ENCODE assay signal across 11 mouse cellular contexts in genomic region chrX:73476621-73477020, GRCm38 (mm10). TPM values are rescaled to one million over a fixed set of nuclear protein-coding genes. Genes with fewer than 3 reads are reported as not detected.
DNase-seq lines count a peak whose midpoint lies in the region; ATAC-seq lines count a peak whose summit lies in the region.
"Had no signal": no experiment of that assay in that cellular context is flagged by ENCODE, and none has a peak within 500 bp of the region (broad histone marks: within the 10 kb centered on the region; RNA-seq: fewer than 3 reads in every experiment).

No protein-coding gene starts in this region.

- ATAC-seq in intestine, embryonic 16.5 days = peak; percentile 45
- peak; percentile 87 for ATAC-seq in liver, embryonic 16.5 days (ENCODE audit: low read depth)
- ATAC-seq in forebrain, embryonic 14.5 days = no peak
- ATAC-seq in forebrain, embryonic 16.5 days = no peak

- no peak overlapping the region for H3K9ac ChIP-seq in intestine, embryonic 16.5 days (ENCODE audit: low read depth, low read length)
- no peak overlapping the region for H3K9ac ChIP-seq in liver, embryonic 16.5 days (ENCODE audit: low read depth, low read length)
- no peak overlapping the region for H3K9ac ChIP-seq in forebrain, embryonic 14.5 days (ENCODE audit: low read length)
- H3K9ac ChIP-seq in forebrain, embryonic 16.5 days (replicated peaks; ENCODE audit: low read depth, low read length) = no peak overlapping the region

- H3K36me3 ChIP-seq in embryonic facial prominence, embryonic 10.5 days (replicated peaks) = no peaks in the 10 kb centered on the region
- no peaks in the 10 kb centered on the region for H3K36me3 ChIP-seq in intestine, embryonic 16.5 days (ENCODE audit: control insufficient read depth, insufficient read depth, low read length)
- H3K36me3 ChIP-seq in liver, embryonic 16.5 days (ENCODE audit: control insufficient read depth, insufficient read depth) = no peaks in the 10 kb centered on the region
- no peaks in the 10 kb centered on the region for H3K36me3 ChIP-seq in forebrain, embryonic 14.5 days (ENCODE audit: control insufficient read depth, insufficient read depth, low read length)
- no peaks in the 10 kb centered on the region for H3K36me3 ChIP-seq in forebrain, embryonic 16.5 days (ENCODE audit: control insufficient read depth, insufficient read depth)

- peak overlapping the region; percentile 30; the same call in 1 of the 2 replicates for H3K27ac ChIP-seq in embryonic facial prominence, embryonic 10.5 days (replicated peaks)
- peak overlapping the region; percentile 67 for H3K27ac ChIP-seq in intestine, embryonic 16.5 days (ENCODE audit: low read length)
- H3K27ac ChIP-seq in liver, embryonic 16.5 days (ENCODE audit: low read length) = peak overlapping the region; percentile 57; the same call in 1 of the 2 replicates
- H3K27ac ChIP-seq in forebrain, embryonic 14.5 days (ENCODE audit: low read depth, low read length) = no peak overlapping the region
- H3K27ac ChIP-seq in forebrain, embryonic 16.5 days (ENCODE audit: low read length) = no peak overlapping the region

- no peak overlapping the region for H3K4me2 ChIP-seq in intestine, embryonic 16.5 days (ENCODE audit: low read depth, low read length)
- H3K4me2 ChIP-seq in liver, embryonic 16.5 days (ENCODE audit: low read depth, low read length) = no peak overlapping the region
- H3K4me2 ChIP-seq in forebrain, embryonic 14.5 days (ENCODE audit: low read length) = no peak overlapping the region
- H3K4me2 ChIP-seq in forebrain, embryonic 16.5 days (ENCODE audit: low read length) = no peak overlapping the region

- peaks cover 40% of the 10 kb centered on the region for H3K4me1 ChIP-seq in embryonic facial prominence, embryonic 10.5 days
- H3K4me1 ChIP-seq in intestine, embryonic 16.5 days (ENCODE audit: control insufficient read depth, insufficient read depth, low read length) = peaks cover 3% of the 10 kb centered on the region; the same call in 1 of the 2 replicates
- peaks cover 2% of the 10 kb centered on the region; the same call in 1 of the 2 replicates for H3K4me1 ChIP-seq in liver, embryonic 16.5 days (ENCODE audit: control insufficient read depth, low read depth, low read length)
- no peaks in the 10 kb centered on the region for H3K4me1 ChIP-seq in forebrain, embryonic 14.5 days (ENCODE audit: control insufficient read depth, insufficient read depth, low read length)
- H3K4me1 ChIP-seq in forebrain, embryonic 16.5 days (replicated peaks; ENCODE audit: control insufficient read depth, insufficient read depth, low read length) = no peaks in the 10 kb centered on the region

- H3K4me3 ChIP-seq in embryonic facial prominence, embryonic 10.5 days = no peak overlapping the region
- H3K4me3 ChIP-seq in intestine, embryonic 16.5 days (ENCODE audit: low read length) = no peak overlapping the region
- H3K4me3 ChIP-seq in liver, embryonic 16.5 days (ENCODE audit: low read depth, low read length) = no peak overlapping the region
- no peak overlapping the region for H3K4me3 ChIP-seq in forebrain, embryonic 14.5 days (ENCODE audit: low read depth, low read length)
- H3K4me3 ChIP-seq in forebrain, embryonic 16.5 days (replicated peaks; ENCODE audit: low read length) = no peak overlapping the region
- H3K4me3 ChIP-seq: erythroblast, embryonic 14.5 days had no signal

- H3K9me3 ChIP-seq in embryonic facial prominence, embryonic 10.5 days = no peaks in the 10 kb centered on the region
- no peaks in the 10 kb centered on the region for H3K9me3 ChIP-seq in intestine, embryonic 16.5 days (ENCODE audit: control insufficient read depth, low read length)
- H3K9me3 ChIP-seq in liver, embryonic 16.5 days (replicated peaks; ENCODE audit: control insufficient read depth, low read length) = no peaks in the 10 kb centered on the region
- H3K9me3 ChIP-seq in forebrain, embryonic 14.5 days (replicated peaks; ENCODE audit: control insufficient read depth, low read length) = no peaks in the 10 kb centered on the region
- no peaks in the 10 kb centered on the region for H3K9me3 ChIP-seq in forebrain, embryonic 16.5 days (ENCODE audit: control insufficient read depth, low read length)

- WGBS in embryonic facial prominence, embryonic 10.5 days = 44% methylated on average over 2 of the region's 2 CpGs
- 47% methylated on average over 2 of the region's 2 CpGs for WGBS in intestine, embryonic 16.5 days
- 43% methylated on average over 2 of the region's 2 CpGs for WGBS in liver, embryonic 16.5 days (ENCODE audit: insufficient replicate concordance)
- WGBS in forebrain, embryonic 14.5 days = 89% methylated on average over 2 of the region's 2 CpGs
- 88% methylated on average over 2 of the region's 2 CpGs for WGBS in forebrain, embryonic 16.5 days

- DNase-seq in 3T3-L1 (ENCODE audit: low read depth, low spot score) = peak; percentile 89
- DNase-seq in embryonic facial prominence, embryonic 10.5 days (ENCODE audit: low spot score) = peak; percentile 21
- DNase-seq in forebrain, embryonic 14.5 days (ENCODE audit: low spot score) = no peak
- DNase-seq in left cerebral cortex, adult 8-10 months (ENCODE audit: low spot score in 2 of 2) = no peak
- no peak for DNase-seq in ovary, postnatal 36 days (ENCODE audit: low spot score)

- peaks cover 89% of the 10 kb centered on the region for H3K27me3 ChIP-seq in embryonic facial prominence, embryonic 10.5 days (replicated peaks; ENCODE audit: low read depth, poor library complexity, severe bottlenecking)
- H3K27me3 ChIP-seq in intestine, embryonic 16.5 days (replicated peaks; ENCODE audit: control insufficient read depth, insufficient read depth, low read length) = peaks cover 5% of the 10 kb centered on the region; the same call in 1 of the 2 replicates
- H3K27me3 ChIP-seq in liver, embryonic 16.5 days (ENCODE audit: control insufficient read depth, insufficient read depth, low read depth, low read length) = no peaks in the 10 kb centered on the region
- no peaks in the 10 kb centered on the region for H3K27me3 ChIP-seq in forebrain, embryonic 14.5 days (replicated peaks; ENCODE audit: control insufficient read depth, insufficient read depth, low read length)
- H3K27me3 ChIP-seq in forebrain, embryonic 16.5 days (replicated peaks; ENCODE audit: control insufficient read depth, insufficient read depth, low read length) = no peaks in the 10 kb centered on the region

RNA-seq across cellular contexts. Expression of gene Bgn, which starts 6.8 kb away (rescaled TPM):
- 15.7 and 19.3 TPM in 2 replicates for polyA plus RNA-seq in embryonic facial prominence, embryonic 10.5 days (2016; fragmentation: Nextera tagmentation; extraction: Ambion mirVana)
- 48.1 and 54.3 TPM in 2 replicates for polyA plus RNA-seq in intestine, embryonic 16.5 days (2015; fragmentation: Nextera tagmentation; extraction: Ambion mirVana)
- polyA plus RNA-seq in liver, embryonic 16.5 days (2015; fragmentation: Nextera tagmentation; extraction: Ambion mirVana) = 12.7 and 17.0 TPM in 2 replicates
- polyA plus RNA-seq in forebrain, embryonic 14.5 days (2014; fragmentation: Nextera tagmentation; extraction: Ambion mirVana) = 15.5 and 18.0 TPM in 2 replicates
- polyA plus RNA-seq in forebrain, embryonic 16.5 days (2015; fragmentation: Nextera tagmentation; extraction: Ambion mirVana) = 14.9 and 21.1 TPM in 2 replicates
- total RNA-seq in left cerebral cortex, adult 8-10 months (2022) = 10 to 100 TPM; 18.7 to 23.5 (median 19.3) TPM
- total RNA-seq: MEL; monocyte, adult 5-6 weeks had no signal

RNA-seq across cellular contexts. Expression of gene Haus7, which starts 17.8 kb away (rescaled TPM):
- 94.0 and 99.8 TPM in 2 replicates for polyA plus RNA-seq in embryonic facial prominence, embryonic 10.5 days (2016; fragmentation: Nextera tagmentation; extraction: Ambion mirVana)
- 47.5 and 60.3 TPM in 2 replicates for polyA plus RNA-seq in intestine, embryonic 16.5 days (2015; fragmentation: Nextera tagmentation; extraction: Ambion mirVana)
- polyA plus RNA-seq in liver, embryonic 16.5 days (2015; fragmentation: Nextera tagmentation; extraction: Ambion mirVana) = 34.8 and 37.2 TPM in 2 replicates
- 64.2 TPM in 2 replicates for polyA plus RNA-seq in forebrain, embryonic 14.5 days (2014; fragmentation: Nextera tagmentation; extraction: Ambion mirVana)
- 59.5 and 60.1 TPM in 2 replicates for polyA plus RNA-seq in forebrain, embryonic 16.5 days (2015; fragmentation: Nextera tagmentation; extraction: Ambion mirVana)
- 10 to 100 TPM in 3 of 4 experiments, 1 to 10 TPM in 1; 7.9 to 13.2 (median 11.8) TPM for total RNA-seq in left cerebral cortex, adult 8-10 months (2022)

RNA-seq across cellular contexts. Expression of gene Atp2b3, which starts 26.3 kb away (rescaled TPM):
- polyA plus RNA-seq in embryonic facial prominence, embryonic 10.5 days (2016; fragmentation: Nextera tagmentation; extraction: Ambion mirVana) = 0.25 and 0.39 TPM in 2 replicates
- 0.18 and 0.32 TPM in 2 replicates for polyA plus RNA-seq in intestine, embryonic 16.5 days (2015; fragmentation: Nextera tagmentation; extraction: Ambion mirVana)
- polyA plus RNA-seq in liver, embryonic 16.5 days (2015; fragmentation: Nextera tagmentation; extraction: Ambion mirVana) = 0.05 TPM in 1 of 2 replicates, not detected in the other
- polyA plus RNA-seq in forebrain, embryonic 14.5 days (2014; fragmentation: Nextera tagmentation; extraction: Ambion mirVana) = 2.1 and 3.8 TPM in 2 replicates
- polyA plus RNA-seq in forebrain, embryonic 16.5 days (2015; fragmentation: Nextera tagmentation; extraction: Ambion mirVana) = 3.7 and 6.1 TPM in 2 replicates
- 10 to 100 TPM; 91.0 to 100.0 (median 95.1) TPM for total RNA-seq in left cerebral cortex, adult 8-10 months (2022)
- total RNA-seq: MEL; monocyte, adult 5-6 weeks had no signal
- polyA plus RNA-seq: erythroblast, embryonic 14.5 days had no signal

RNA-seq across cellular contexts. Expression of gene Trex2, which starts 41.5 kb away (rescaled TPM):
- 0.15 TPM in 1 of 2 replicates, not detected in the other for polyA plus RNA-seq in embryonic facial prominence, embryonic 10.5 days (2016; fragmentation: Nextera tagmentation; extraction: Ambion mirVana)
- polyA plus RNA-seq in intestine, embryonic 16.5 days (2015; fragmentation: Nextera tagmentation; extraction: Ambion mirVana) = not detected in 2 replicates
- polyA plus RNA-seq in liver, embryonic 16.5 days (2015; fragmentation: Nextera tagmentation; extraction: Ambion mirVana) = not detected in 2 replicates
- not detected in 2 replicates for polyA plus RNA-seq in forebrain, embryonic 14.5 days (2014; fragmentation: Nextera tagmentation; extraction: Ambion mirVana)
- polyA plus RNA-seq in forebrain, embryonic 16.5 days (2015; fragmentation: Nextera tagmentation; extraction: Ambion mirVana) = not detected in 2 replicates
- total RNA-seq in left cerebral cortex, adult 8-10 months (2022) = not detected
- total RNA-seq: MEL; monocyte, adult 5-6 weeks had no signal
- polyA plus RNA-seq: erythroblast, embryonic 14.5 days had no signal

Comparison
In these comparisons a context has a peak if more than half of its experiments do, and no peak if none do; other contexts are left out.
1. DNase-seq: peak in 3T3-L1 (single experiment) and embryonic facial prominence, embryonic 10.5 days (single experiment); none in forebrain, embryonic 14.5 days (single experiment), left cerebral cortex, adult 8-10 months (0 of 2) and ovary, postnatal 36 days (single experiment).
2. H3K27ac ChIP-seq: peak in embryonic facial prominence, embryonic 10.5 days (single experiment), intestine, embryonic 16.5 days (single experiment) and liver, embryonic 16.5 days (single experiment); none in forebrain, embryonic 14.5 days (single experiment) and forebrain, embryonic 16.5 days (single experiment).
3. ATAC-seq: peak in intestine, embryonic 16.5 days (single experiment) and liver, embryonic 16.5 days (single experiment); none in forebrain, embryonic 14.5 days (single experiment) and forebrain, embryonic 16.5 days (single experiment).